Mouse (Mus musculus) cerebellum, adult (tissue): Measurements from ENCODE around the gene Ssh1.

Experiments used
- ATAC-seq: cut with Nextera tagmentation; 2 replicates; pipeline ENCODE4 v1.9.2; 2017; ENCODE audit warnings: mild to moderate bottlenecking, moderate library complexity, mixed read lengths; ENCODE audit not compliant: insufficient number of reproducible peaks, low FRiP score, low TSS enrichment

Ssh1 gene

DNA sequence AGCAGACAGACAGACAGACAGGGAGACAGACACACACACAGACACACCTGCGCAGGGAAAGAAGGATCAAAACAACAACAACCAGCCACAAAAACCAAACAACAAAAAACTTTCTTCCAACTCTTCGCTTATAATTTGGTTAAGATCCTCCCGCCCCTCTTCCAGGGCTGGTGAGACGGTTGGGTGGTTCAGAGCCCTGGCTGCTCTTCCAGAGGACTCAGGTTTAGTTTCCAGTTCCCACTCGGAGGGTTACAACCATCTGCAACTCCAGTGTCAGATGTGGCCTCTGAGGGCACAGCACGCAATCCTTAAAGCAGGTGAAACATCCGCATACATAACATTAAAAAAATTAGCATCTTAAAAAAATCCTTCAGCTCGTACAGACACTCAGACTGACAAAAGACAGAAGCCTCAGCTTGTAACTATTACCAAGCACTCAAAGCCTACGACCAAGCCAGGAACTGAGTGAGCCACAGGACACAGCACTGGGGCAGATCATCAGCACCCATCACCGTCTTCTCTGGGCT is 22.2 kb downstream of the Ssh1 start:
- ATAC-seq: no peak

- ATAC-seq: no peak
Observed at GRCm38 (mm10) chr5:113968371-113968770, 25.3 kb downstream of the Ssh1 start.

DNA sequence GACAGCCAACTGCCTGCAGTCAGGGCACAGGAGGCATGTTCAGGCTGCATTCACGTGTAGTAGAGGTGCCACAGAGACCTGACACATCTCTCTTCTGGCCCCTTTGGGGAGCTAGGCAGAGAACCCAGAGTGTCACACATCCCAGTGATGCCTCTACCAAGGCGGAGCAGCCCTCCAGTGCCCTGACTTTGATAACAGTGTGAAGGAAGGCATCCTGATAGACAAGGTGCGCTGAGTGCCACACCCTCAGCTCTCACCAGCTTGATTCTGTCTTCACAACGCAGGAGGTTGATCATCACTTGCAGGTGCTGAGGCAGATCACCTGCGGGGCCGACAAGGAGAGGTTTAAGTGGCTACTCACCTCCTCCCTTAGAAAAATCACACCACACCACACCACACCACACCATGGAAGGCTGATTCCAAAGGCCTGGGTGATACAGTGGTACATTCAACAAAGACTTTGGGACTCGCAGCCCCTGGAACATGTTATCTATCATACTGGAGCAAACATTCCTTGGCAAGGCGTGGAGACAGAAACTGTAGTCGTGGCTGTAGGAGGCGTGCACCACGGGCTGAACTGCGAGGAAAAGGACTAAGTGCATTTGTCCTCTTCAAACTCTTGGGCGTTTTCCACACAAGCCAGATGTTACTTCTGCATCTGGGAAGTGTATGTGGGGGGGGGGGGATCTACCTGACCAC is 27.1 kb downstream of the Ssh1 start:
- no peak for ATAC-seq

GRCm38 (mm10) chr5:113965659-113966185 is 28.0 kb downstream of the Ssh1 start:
- ATAC-seq: no peak

GRCm38 (mm10) chr5:113964972-113965371 is 28.7 kb downstream of the Ssh1 start:
- no peak for ATAC-seq

- ATAC-seq: no peak
Observed at GRCm38 (mm10) chr5:113961776-113962175, 31.9 kb downstream of the Ssh1 start.

GRCm38 (mm10) chr5:113960416-113960815 is 33.3 kb downstream of the Ssh1 start:
- no peak for ATAC-seq

GRCm38 (mm10) chr5:113959039-113959438 is 34.7 kb downstream of the Ssh1 start:
- ATAC-seq: no peak

- no peak for ATAC-seq
Observed at GRCm38 (mm10) chr5:113956510-113956909, 37.2 kb downstream of the Ssh1 start.

GRCm38 (mm10) chr5:113955691-113956090 is 38.0 kb downstream of the Ssh1 start:
- ATAC-seq: no peak

DNA sequence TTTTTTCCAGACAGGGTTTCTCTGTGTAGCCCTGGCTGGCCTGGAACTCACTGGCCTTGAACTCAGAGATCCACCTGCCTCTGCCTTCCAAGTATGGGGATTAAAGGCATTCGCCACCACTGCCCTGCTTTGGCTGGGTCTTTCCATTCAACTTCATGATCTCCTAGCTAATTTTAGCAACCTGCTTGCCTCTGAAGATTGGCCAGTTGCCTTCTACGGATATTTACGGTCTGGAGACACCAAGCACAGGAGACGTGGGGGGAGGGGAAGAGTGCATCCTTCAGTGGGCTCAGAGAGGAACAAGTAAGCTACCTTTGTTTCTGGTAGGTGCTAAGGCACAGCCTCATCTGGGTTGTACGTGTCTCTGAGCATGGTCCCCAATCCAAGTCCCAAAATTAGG is 38.4 kb downstream of the Ssh1 start:
- ATAC-seq: no peak

- no peak for ATAC-seq
Observed at GRCm38 (mm10) chr5:113954421-113954820, 39.3 kb downstream of the Ssh1 start.

- ATAC-seq: no peak
Observed at GRCm38 (mm10) chr5:113952519-113952918, 41.2 kb downstream of the Ssh1 start.

- ATAC-seq: no peak
Observed at GRCm38 (mm10) chr5:113951693-113952071, 42.0 kb downstream of the Ssh1 start.

- peak; percentile 79; the same call in 1 of the 2 replicates for ATAC-seq
Observed at GRCm38 (mm10) chr5:113950786-113951692, 42.7 kb downstream of the Ssh1 start.

DNA sequence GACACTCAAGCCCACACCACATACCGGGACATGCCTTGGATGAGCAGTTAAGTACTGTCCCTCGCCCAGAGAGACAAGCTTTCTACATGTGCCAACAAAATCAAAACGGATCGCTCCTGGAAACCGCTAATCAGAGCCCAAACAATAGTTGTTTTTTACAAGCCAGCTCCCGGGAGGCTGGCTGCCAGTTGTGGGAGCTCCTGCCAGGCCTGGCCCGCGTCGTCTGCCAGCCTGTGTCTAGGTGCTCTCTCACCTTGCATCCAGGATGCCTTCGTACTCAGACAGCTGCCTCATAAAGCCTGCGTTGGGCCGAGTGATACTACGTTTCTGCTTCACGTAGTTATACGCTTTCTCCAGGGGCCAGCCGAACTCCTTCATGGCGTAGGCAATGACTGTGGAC is 43.6 kb downstream of the Ssh1 start:
- no peak for ATAC-seq

DNA sequence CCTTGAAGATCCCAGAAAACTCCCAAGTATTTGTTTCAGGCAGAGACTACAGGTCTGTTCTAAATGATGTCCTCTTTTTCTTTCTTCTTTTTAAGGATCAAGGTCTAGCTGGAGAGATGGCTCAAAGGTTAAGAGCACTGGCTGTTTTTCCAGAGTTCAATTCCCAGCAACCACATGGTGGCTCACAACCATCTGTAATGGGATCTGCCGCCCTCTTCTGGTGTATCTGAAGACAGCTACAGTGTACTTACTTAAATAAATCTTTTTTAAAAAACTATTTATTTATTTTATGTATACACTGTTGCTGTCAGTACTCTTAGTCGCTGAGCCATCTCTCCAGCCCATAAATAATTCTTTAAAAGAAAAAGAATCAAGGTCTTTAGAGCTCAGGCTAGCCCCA is 46.4 kb downstream of the Ssh1 start:
- no peak for ATAC-seq

- ATAC-seq: no peak
Observed at GRCm38 (mm10) chr5:113945126-113945525, 48.6 kb downstream of the Ssh1 start.

DNA sequence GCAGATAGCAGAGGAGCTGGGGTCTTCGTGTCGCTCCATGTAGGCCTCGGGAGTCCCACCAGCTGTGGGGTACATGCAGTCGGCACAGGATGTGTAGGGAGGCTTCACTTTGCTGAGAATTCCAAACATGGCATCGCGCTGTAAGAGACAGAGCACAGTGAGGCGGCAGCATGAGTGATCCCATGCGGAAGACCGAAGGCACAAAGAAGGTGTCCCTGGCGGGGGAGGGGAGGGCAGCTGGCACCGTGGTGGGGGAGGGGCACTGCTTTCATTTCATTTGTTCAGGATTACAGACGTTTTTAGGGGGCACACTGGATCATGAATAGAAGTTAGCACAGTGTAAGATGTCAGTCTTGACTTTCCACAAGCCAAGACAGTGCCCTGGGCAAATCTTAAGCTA is 50.4 kb downstream of the Ssh1 start:
- ATAC-seq: no peak

GRCm38 (mm10) chr5:113942580-113942979 is 51.1 kb downstream of the Ssh1 start:
- ATAC-seq: no peak

- ATAC-seq: no peak
Observed at GRCm38 (mm10) chr5:113939263-113939900, 54.3 kb downstream of the Ssh1 start.
